Mouse (Mus musculus): ENCODE data around the gene Cyp2j9. TPM values are rescaled to one million over a fixed set of nuclear protein-coding genes. Genes with fewer than 3 reads are reported as not detected.
A peak's percentile ranks its signal among the peaks of the same experiment; 100 is the strongest.

Gene Cyp2j9
- polyA plus RNA-seq, 1 experiment from 2014 or later = 5.4 TPM

DNA sequence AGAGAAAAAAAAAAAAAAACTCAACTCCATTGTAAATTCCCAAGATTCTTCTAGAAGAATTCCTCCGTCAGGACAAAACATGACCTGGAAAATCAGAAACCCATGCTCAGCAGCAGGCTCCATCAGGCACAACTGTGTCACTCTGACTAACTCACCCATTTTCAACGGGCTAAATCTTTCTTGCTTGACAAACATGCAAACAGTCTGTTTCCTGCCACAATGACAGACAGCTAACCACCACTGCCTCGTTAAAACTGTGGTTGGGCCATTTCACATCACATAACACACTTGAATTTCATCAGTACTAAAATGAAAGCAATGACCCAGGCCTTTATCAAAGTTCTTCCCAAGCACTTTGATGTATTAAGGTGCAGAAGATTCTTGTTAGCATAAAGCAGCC, 21.9 kb downstream of the Cyp2j9 start:
- WGBS = 40% methylated on average over 3 of the region's 3 CpGs
- Histone ChIP-seq H3K4me1 (replicated peaks; ENCODE audit: control insufficient read depth, insufficient read depth) (no peaks in the 10 kb centered on the region), H3K36me3 (ENCODE audit: control insufficient read depth, insufficient read depth, low read length) (no peaks in the 10 kb centered on the region), H3K9me3 (ENCODE audit: control insufficient read depth, low read length) (no peaks in the 10 kb centered on the region), H3K27me3 (ENCODE audit: control insufficient read depth, insufficient read depth, low read length) (no peaks in the 10 kb centered on the region), H3K9ac (ENCODE audit: low read length) (no peak overlapping the region), H3K27ac (replicated peaks) (no peak overlapping the region), H3K4me2 (replicated peaks; ENCODE audit: low read depth) (no peak overlapping the region), H3K4me3 (ENCODE audit: low read depth, low read length) (no peak overlapping the region)
- ATAC-seq (ENCODE audit: low FRiP score, low TSS enrichment) (no peak), DNase-seq (ENCODE audit: low spot score) (no peak)
- TF ChIP-seq CTCF (IDR thresholded peaks at IDR 0.05; ENCODE audit: low read depth) (no peak), EP300 (optimal IDR thresholded peaks at IDR 0.05) (no peak)

DNA sequence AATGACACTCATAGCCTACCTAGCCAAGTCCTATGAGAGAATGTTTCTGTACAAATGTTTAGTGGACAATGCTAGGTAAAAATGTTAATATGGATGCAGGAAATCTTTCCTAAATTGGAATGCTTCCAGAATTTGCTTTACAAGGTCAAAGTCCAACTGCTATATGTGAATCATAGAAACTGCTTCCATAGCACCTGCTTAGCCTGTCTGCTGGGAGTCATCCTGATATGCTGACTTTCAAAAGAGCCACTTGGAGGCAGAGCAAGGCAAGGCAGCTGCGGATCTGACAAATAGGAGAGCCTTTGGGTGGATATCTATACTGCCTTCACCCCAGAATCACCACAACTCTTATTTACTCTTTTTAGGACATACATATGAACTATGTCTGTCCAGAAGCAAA, 23.4 kb downstream of the Cyp2j9 start:
- ATAC-seq (ENCODE audit: low FRiP score, low TSS enrichment) (peak; percentile 92), DNase-seq (ENCODE audit: low spot score) (peak; percentile 25)
- Histone ChIP-seq H3K9ac (ENCODE audit: low read length) (no peak overlapping the region), H3K4me1 (replicated peaks; ENCODE audit: control insufficient read depth, insufficient read depth) (no peaks in the 10 kb centered on the region), H3K27ac (replicated peaks) (no peak overlapping the region), H3K9me3 (ENCODE audit: control insufficient read depth, low read length) (no peaks in the 10 kb centered on the region), H3K27me3 (ENCODE audit: control insufficient read depth, insufficient read depth, low read length) (no peaks in the 10 kb centered on the region), H3K4me3 (ENCODE audit: low read depth, low read length) (no peak overlapping the region), H3K4me2 (replicated peaks; ENCODE audit: low read depth) (no peak overlapping the region), H3K36me3 (ENCODE audit: control insufficient read depth, insufficient read depth, low read length) (no peaks in the 10 kb centered on the region)
- TF ChIP-seq EP300 (optimal IDR thresholded peaks at IDR 0.05) (no peak), CTCF (IDR thresholded peaks at IDR 0.05; ENCODE audit: low read depth) (peak; percentile 52)
- 76% methylated on average over 1 of the region's 1 CpGs for WGBS

DNA sequence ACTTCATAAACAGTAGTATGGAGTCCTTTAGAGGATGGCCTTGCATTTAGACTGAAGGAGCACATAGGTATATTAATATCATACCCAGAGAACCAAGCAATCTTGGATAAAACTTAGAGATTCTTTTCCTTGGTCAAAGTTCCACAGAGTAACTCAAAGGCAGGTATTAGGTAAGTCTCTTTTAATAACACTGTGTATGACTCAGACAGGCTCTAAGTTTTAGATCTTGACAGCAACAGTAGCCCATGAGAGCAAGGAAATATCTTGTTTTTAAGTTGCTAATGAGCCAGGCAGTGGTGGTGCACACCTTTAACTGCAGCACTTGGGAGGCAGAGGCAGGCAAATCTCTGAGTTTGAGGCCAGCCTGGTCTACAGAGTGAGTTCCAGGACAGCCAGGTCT, 25.6 kb downstream of the Cyp2j9 start:
- ATAC-seq (ENCODE audit: low FRiP score, low TSS enrichment) = 0 out of 2 replicates have a peak, but pooled peaks have one; percentile 63
- Histone ChIP-seq H3K9ac (ENCODE audit: low read length) (no peak overlapping the region), H3K4me3 (ENCODE audit: low read depth, low read length) (no peak overlapping the region), H3K27ac (replicated peaks) (no peak overlapping the region), H3K4me2 (replicated peaks; ENCODE audit: low read depth) (no peak overlapping the region), H3K4me1 (replicated peaks; ENCODE audit: control insufficient read depth, insufficient read depth) (no peaks in the 10 kb centered on the region), H3K9me3 (ENCODE audit: control insufficient read depth, low read length) (no peaks in the 10 kb centered on the region), H3K27me3 (ENCODE audit: control insufficient read depth, insufficient read depth, low read length) (no peaks in the 10 kb centered on the region), H3K36me3 (ENCODE audit: control insufficient read depth, insufficient read depth, low read length) (no peaks in the 10 kb centered on the region)
- no peak for TF ChIP-seq EP300 (optimal IDR thresholded peaks at IDR 0.05)
- no peak for TF ChIP-seq CTCF (IDR thresholded peaks at IDR 0.05; ENCODE audit: low read depth)
- no peak for DNase-seq (ENCODE audit: low spot score)

DNA sequence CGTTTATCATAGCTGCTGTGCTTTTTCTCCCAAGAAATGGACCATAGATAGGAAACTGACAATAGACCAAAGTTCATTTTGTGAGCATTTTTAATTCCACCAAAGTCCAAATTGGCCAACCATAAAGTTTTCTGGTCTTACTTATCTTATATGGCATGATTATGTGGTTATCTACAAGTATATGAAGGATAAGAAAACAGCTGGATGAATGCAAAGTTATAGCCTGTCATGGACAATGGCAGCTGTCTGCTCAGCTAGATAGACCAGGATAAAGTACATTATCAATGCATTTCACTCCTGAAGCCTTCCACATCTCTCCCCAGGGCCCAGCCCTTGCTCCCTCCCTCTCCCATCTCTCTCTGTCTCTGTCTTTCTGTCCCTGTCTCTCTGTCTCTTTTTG, 30.9 kb downstream of the Cyp2j9 start:
- no peak for TF ChIP-seq EP300 (optimal IDR thresholded peaks at IDR 0.05)
- TF ChIP-seq CTCF (IDR thresholded peaks at IDR 0.05; ENCODE audit: low read depth) = no peak

DNA sequence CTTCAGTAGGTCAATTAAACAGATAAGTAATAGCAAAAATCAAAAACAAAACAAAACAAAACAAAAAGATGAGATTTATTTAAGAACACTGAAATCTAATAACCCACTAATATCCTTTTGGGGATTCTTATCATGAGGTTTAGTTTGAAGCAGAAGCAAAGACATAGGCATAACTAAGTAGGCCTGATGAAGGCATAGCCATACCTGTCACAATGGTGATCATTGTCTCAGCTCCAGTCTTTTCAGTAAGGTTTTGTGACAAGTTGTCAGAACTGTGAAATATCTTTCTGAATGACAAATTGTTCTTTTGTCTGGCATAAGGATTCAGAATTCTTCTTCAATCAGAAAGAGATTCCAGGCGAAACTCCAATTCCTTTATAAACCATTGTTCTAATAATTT, 31.6 kb downstream of the Cyp2j9 start:
- no peak for DNase-seq (ENCODE audit: low spot score)
- TF ChIP-seq CTCF (IDR thresholded peaks at IDR 0.05; ENCODE audit: low read depth) = no peak
- no peak for TF ChIP-seq EP300 (optimal IDR thresholded peaks at IDR 0.05)
- H3K36me3 ChIP-seq (ENCODE audit: control insufficient read depth, insufficient read depth, low read length) = no peaks in the 10 kb centered on the region
- H3K4me2 ChIP-seq (replicated peaks; ENCODE audit: low read depth) = no peak overlapping the region
- no peak for ATAC-seq (ENCODE audit: low FRiP score, low TSS enrichment)
- no peaks in the 10 kb centered on the region for H3K9me3 ChIP-seq (ENCODE audit: control insufficient read depth, low read length)
- 83% methylated on average over 1 of the region's 1 CpGs for WGBS
- H3K4me1 ChIP-seq (replicated peaks; ENCODE audit: control insufficient read depth, insufficient read depth) = no peaks in the 10 kb centered on the region
- H3K9ac ChIP-seq (ENCODE audit: low read length) = no peak overlapping the region
- H3K27me3 ChIP-seq (ENCODE audit: control insufficient read depth, insufficient read depth, low read length) = no peaks in the 10 kb centered on the region
- no peak overlapping the region for H3K4me3 ChIP-seq (ENCODE audit: low read depth, low read length)
- H3K27ac ChIP-seq (replicated peaks) = no peak overlapping the region

More for the DNA sequence above, 30.9 kb downstream of the Cyp2j9 start:
- Histone ChIP-seq H3K9me3 (ENCODE audit: control insufficient read depth, low read length) (no peaks in the 10 kb centered on the region), H3K4me3 (ENCODE audit: low read depth, low read length) (no peak overlapping the region), H3K4me2 (replicated peaks; ENCODE audit: low read depth) (no peak overlapping the region), H3K27me3 (ENCODE audit: control insufficient read depth, insufficient read depth, low read length) (no peaks in the 10 kb centered on the region), H3K9ac (ENCODE audit: low read length) (no peak overlapping the region), H3K4me1 (replicated peaks; ENCODE audit: control insufficient read depth, insufficient read depth) (no peaks in the 10 kb centered on the region), H3K27ac (replicated peaks) (no peak overlapping the region), H3K36me3 (ENCODE audit: control insufficient read depth, insufficient read depth, low read length) (no peaks in the 10 kb centered on the region)
- WGBS = 85% methylated on average over 1 of the region's 1 CpGs
- ATAC-seq (ENCODE audit: low FRiP score, low TSS enrichment) = no peak
- DNase-seq (ENCODE audit: low spot score) = no peak

DNA sequence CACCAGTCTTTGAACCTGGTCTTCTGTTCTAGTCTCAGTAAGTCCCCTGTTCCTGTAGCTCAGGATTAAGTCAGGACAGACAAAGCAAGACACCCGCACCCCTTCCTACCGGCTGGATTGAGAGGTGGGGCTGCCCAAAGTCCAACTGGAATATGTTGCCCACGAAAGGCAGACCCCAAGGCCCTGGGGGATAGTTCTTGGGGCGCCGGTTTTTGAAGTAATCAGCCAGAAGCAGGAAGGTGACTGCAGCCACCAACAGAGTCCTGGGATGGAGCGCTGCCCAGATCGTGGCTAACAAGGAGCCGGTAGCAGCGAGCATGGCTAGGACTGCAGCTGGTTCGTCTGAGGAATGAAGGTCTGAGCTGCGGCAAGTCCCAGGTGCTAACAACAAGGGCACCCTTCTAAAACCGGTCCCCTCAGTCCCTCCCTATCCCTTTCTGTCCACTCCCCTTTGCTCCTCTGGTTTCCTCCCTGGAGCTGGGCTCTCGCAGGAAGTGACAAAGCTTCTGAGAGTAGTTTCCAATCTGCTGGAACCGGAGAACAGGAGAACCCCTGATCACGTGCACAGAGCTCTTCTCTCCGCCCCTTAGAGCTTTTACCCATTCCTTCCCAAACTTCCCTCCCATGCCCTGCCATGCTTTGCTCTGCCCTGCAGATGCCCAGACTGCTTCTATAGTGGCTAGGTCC, 38.1 kb downstream of the Cyp2j9 start, which contains the start of gene Cyp2j6:
Cyp2j6 (minus strand) TSS at position 529 of the 687 bp plus-strand sequence.
- no peak for TF ChIP-seq CTCF (IDR thresholded peaks at IDR 0.05; ENCODE audit: low read depth)
- TF ChIP-seq EP300 (optimal IDR thresholded peaks at IDR 0.05) = no peak
- no peaks in the 10 kb centered on the region for H3K9me3 ChIP-seq (ENCODE audit: control insufficient read depth, low read length)
- no peaks in the 10 kb centered on the region for H3K36me3 ChIP-seq (ENCODE audit: control insufficient read depth, insufficient read depth, low read length)
- H3K9ac ChIP-seq (ENCODE audit: low read length) = peak within 1 kb of the TSS; percentile 71
- ATAC-seq (ENCODE audit: low FRiP score, low TSS enrichment) (peak; percentile 97), DNase-seq (ENCODE audit: low spot score) (peak; percentile 69)
- 1% methylated on average over 16 of the region's 16 CpGs for WGBS
- peak within 1 kb of the TSS; percentile 57 for H3K4me3 ChIP-seq (ENCODE audit: low read depth, low read length)
- peak within 1 kb of the TSS; percentile 77 for H3K27ac ChIP-seq (replicated peaks)
- no peaks in the 10 kb centered on the region for H3K27me3 ChIP-seq (ENCODE audit: control insufficient read depth, insufficient read depth, low read length)
- H3K4me1 ChIP-seq (replicated peaks; ENCODE audit: control insufficient read depth, insufficient read depth) = no peaks in the 10 kb centered on the region
- H3K4me2 ChIP-seq (replicated peaks; ENCODE audit: low read depth) = peak within 1 kb of the TSS; percentile 71
